Mouse (Mus musculus): ENCODE data around the gene Frat2.
"Not testable (repeated sequence)": the region's sequence is repeated elsewhere in the genome, so short reads cannot be mapped to it uniquely, and the experiment has no call there.

Frat2 gene

DNA sequence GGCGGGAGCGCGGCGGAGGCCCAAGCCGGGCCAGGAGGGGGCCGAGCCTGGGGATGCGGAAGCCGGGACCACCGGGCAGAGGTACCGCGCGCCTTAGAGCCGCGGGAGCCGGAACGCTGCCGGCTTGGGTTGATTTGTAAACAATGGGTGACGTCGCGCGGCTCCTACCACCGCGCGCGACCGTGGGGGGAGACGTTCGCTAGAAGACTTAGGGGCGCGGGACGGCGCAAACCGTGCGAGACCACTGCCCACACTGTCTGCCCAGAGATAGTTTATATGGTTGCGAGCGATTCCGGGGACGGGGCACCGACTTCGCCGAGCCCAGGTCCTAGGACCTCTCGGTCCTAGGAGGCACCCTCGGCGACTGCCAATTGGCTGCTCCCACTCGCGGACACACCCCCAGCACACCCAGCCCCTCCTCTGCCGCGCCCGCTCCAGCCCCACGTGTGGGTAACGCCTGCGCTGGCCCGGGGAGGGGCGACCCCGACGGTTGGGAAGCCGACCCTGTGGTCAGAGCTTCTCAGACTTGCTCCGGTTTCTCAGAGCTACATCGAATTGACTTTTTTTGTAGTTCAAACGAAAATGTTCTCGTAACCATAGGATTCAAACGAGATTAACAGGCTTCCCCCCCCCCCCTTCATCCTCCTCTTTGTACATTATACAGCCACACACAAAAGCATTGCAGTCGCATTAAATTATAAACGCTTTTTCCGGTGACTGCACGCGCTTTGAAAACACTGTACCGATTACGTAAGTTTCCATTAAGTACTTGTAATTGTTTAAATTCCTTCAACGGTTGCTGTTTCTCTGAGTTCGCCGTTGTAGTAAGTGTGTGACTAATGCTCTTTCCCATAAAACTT, at the start of gene Frat2:
TSS of gene Frat2 (minus strand) at position 141 of the 860 bp plus-strand sequence.
- DNase-seq, result peak; percentile 86 to 87

DNA sequence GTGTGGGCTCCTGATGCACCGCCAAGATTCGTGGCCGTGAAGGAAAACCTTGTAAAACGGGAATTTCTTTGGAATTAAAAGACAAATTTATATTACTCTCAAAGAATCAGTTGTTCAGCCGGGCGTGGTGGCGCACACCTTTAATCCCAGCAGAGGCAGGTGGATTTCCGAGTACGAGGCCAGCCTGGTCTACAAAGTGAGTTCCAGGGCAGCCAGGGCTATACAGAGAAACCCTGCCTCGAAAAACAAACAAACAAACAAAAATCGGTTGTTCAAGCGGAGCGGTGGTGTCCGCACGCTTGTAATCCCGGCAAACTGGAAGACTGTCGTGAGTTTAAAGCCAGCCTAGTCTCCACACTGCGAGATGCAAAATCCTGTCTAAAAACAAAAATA, 48.4 kb upstream of the Frat2 start:
- DNase-seq, result no peak

DNA sequence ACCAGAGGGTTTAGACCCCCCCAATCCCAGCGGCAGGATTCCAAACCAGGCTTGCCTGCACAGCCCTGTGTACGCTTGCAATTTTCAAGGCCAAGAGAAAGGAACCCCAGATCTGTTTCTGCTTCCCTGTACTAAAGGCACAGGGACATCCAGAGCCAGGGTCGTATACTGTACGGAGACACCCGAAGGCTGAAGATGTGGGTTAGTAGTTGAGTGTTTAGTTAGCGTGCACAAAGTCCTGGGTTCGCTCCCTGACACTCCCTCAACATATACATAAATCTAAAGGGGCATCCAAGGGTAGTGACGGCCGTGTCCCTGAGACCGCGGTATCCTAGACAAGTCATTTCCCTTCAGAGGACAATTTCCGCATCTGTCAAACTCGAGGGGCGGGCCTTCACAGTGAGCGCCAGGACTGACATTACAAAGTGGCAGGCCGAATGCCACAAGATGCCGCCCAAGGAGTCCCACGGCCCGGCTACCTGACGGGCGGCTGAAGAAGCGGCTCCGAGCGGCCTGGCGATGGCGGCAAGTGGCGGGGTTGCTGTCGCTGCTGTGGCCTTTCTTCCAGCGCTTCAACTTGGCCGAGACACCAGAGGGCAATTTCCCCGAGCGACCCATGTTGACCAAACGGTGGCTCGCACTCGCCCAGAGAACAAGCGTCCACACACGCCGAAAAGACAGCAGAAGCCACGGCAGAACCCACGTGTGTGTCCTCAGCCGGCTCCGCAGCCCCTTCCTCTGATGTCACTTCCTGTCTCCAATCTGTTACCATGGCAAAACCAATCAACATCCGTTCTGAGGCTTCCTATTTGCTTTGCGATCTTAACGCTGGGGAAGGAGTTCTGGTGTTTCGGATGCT, 47.8 kb upstream of the Frat2 start, which contains the start of gene Rrp12:
TSS of gene Rrp12 (minus strand) at position 714 of the 859 bp plus-strand sequence.
- peak; percentile 72 to 80 for DNase-seq

DNA sequence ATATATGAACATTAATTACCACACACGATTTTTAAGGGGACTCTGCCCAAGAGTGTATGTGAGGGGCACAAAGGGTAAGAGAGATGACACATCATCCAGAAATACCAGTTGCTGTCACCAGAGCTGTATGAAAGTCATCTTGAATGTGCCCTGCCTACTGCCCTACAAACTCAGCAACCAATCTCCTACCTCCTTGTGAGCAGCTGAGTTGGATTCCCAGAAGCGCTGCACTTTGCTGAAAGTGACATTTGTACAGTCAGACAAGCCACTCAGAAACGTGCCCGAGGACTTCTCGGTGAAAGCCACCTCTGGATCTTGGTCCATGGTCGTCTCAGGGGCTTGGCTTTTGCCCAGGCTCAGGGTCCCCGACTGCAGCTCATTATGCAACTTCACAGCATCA, 47.0 kb upstream of the Frat2 start:
- DNase-seq, result no peak

DNA sequence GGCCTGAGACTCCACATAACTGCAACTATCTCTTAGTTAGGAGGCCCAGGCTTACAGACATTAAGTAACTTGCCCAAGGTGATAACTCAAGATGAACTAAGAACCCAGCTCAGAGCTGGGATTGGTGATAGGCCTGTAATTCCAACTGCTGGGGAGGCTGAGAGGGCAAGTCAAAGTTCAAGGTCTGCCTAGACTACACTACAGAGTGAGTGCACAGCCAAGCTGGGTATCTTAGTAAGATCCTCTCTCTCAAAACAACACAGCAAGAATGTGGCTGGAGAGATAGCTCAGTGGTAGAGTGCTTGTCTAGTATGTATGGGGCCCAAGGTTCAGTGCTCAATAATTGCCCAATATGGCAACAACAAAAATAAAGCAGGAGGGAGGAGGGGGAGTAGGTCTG, 40.3 kb upstream of the Frat2 start:
- no peak for DNase-seq

DNA sequence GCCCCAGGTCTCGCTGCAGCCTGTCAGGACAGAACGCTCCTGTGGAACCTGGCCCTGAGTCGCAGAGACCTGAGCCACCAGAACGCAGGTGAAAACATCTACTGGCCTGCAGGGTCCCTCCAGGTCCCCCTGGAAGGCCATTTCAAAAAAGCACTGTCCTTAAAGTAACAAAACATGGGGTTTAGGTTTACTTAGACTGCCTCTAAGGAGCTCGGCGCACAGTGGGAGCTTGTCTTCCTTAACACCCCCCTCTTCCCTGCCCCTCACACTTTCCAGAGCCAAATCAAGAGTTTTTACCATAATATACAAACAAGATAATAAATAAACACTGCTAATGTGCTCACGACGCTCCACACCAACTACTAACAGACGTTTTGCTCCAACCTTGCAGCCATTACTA, 36.0 kb upstream of the Frat2 start:
- no peak for DNase-seq

DNA sequence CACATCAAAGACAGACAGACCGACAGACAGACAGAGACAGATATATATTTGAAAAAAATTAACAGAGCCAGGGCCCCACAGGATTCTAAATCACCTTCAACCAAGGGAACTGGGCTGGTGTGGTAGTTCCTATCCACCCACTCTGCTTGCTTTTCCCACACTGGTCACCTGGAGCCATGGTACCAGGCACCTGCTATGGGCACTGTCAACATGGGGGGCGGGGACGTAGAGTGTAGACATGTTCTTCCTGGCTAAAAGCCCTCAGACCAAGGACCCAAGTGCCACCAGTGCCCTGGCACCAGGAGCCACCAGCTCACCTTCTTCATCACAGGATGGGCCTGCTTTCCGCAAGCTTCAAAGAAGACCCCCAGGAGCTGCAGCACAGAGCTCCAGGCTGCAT, 33.9 kb upstream of the Frat2 start:
- no peak for DNase-seq

DNA sequence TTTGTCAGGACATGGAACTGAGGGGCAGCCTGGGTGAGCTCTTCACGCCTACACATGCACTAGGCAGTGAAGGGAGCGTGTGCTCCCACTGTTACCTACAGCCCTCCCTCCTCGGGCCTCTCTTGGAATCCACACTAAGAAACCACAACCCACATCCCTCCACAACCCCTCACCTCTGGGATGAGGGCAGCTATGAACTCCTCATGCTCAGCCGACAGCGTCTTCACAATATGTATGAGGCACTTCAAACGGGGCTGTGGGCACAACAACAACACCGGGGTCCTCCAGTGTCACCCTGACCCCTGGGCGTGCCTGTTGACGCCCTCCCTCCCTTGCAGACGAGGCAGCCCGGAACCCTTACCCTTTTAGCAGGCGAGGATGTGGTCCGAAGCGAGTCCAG, 26.4 kb upstream of the Frat2 start:
- DNase-seq, result no peak

DNA sequence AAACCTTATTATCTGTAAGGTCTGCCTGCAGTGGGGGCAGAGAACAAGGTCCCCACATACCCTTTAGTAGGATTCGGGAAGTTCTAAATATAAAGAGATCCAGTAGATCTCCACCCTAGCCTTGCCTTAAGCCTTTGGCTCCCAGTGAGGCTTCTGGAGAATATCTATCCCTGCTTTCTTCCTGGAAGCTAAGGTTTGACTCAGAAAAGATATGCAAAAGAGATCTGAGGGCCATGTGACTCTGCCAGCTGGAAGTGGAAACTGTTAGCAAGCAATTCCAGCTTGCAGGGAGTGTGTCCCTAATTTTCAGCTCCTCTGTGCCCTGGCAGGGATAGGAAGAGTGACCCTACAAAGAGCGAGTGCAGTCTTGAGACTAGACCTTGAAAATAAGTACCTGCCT, 24.4 kb upstream of the Frat2 start:
- no peak for DNase-seq

DNA sequence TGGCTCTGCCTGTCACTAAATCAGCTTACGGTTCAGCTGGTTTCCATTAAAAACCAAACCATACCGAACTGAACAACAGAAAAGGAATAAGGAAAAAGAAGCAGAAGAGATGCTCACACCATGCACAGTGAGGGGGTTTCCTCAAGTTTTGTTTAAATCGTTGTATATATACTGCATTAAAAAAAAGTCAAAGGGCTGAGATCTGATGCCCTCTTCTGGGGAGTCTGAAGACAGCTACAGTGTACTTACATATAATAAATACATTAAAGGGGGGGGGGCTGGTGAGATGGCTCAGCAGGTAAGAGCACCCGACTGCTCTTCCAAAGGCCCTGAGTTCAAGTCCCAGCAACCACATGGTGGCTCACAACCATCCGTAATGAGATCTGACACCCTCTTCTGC, 22.0 kb upstream of the Frat2 start:
- DNase-seq, result not testable (repeated sequence)

DNA sequence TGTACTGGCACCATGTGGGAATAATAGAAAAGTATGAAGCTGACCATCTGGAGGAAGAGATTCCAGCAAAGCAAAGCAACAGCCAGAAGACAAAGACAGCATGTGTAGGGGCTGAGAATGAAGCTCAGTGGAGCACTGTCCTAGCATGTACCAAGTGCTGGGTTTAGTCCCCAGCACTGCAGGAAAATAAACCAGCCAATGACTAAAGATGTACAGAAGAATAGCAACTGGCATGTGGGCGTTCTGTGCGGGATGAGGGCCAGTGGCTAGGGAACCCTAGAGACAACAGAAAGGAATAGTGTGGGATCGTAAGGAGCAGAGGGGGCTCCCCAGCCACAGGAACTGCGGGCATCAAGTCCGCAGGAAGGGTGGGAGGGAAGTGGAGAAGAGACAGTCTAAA, 21.4 kb upstream of the Frat2 start:
- no peak for DNase-seq

DNA sequence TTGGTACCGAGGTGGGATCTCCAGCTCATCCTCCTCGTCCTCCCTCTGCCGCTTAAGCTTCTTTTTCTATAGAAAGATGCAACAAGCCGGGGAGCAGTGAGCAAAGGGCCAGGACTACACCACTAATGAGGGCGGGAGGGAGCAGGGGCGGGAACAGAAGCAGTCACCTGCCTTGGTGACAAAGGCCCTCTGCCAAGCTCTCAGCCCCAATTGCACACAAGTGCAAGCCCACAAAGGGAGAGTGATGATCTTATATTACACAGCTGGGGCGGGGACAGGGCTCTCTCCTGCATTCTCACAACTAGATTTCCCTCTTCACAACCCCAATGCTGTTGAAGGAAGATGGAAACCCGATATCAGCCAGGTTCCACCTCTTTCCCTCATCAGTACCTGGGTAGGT, 18.8 kb upstream of the Frat2 start:
- DNase-seq, result no peak

DNA sequence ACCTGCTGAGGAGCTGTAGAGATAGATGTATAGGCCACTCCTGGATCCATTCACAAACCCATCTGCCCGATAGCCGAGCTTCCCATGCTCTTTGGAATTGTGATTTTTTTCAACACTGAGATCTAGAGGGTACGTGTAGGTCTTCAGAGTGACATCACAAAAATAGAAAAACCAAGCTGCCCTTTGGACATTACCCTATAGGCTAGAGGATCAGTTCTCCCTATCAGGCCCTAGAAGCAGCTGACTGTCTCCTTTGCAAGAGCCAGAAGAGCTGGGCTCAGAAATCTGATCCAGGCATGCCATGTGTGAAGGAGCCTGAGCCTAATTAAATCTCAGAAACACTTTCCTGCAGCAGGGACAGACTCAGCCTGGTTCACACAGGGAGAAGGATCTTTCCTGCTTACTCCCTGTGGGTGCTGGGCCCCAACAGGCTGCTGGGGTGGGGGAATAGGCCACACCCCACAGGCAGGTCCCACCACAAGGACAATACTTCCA, 9.9 kb upstream of the Frat2 start:
- no peak for DNase-seq

DNA sequence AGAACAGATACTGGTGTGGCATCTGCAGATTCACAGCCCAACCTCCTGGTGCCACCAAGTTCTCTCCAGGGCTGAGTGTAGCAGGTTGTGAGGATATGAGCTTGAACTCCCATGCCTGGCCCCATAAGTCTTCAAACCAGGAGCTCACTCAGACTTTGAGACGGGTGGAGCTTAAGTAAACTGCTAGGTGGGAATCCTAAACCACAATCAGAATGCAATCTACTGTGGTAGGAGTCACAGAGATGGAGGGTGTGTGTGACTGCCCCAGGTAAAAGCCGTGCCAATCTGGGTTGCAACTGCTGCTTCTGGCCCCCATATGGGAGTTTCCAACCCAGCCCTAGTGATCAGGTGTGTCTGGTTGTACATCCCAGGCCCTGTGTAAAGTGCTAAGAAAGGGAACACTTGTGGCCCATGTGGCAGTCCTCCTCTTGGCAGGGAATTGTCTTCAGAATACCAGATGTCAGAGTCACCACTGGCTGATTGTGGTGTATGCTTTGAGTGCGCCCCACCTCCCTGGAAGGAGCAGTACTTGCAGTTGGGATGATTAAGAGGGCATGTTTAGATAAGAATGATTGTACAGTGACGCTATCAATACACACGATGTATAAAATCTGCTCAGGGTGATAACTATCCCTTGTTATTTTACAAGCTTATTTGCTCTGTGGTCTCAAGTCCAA, 9.3 kb upstream of the Frat2 start:
- DNase-seq, result no peak

DNA sequence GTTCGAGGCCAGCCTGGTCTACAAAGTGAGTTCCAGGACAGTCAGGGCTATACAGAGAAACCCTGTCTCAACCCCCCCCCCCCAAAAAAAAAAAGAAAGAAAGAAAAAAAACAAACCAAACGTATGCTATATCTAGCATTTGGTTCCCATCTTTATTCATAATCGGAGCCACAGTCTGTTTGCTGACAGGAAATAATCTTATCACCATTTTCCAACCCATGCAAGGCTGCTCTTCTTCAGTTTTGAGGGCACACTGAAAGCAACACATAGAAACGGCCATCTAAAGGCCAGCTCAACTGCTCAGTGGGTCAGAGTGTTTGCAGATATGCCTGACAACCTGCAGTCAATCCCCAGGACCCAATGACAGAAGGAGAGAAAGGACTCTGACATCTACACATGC, 4.5 kb upstream of the Frat2 start:
- no peak for DNase-seq

DNA sequence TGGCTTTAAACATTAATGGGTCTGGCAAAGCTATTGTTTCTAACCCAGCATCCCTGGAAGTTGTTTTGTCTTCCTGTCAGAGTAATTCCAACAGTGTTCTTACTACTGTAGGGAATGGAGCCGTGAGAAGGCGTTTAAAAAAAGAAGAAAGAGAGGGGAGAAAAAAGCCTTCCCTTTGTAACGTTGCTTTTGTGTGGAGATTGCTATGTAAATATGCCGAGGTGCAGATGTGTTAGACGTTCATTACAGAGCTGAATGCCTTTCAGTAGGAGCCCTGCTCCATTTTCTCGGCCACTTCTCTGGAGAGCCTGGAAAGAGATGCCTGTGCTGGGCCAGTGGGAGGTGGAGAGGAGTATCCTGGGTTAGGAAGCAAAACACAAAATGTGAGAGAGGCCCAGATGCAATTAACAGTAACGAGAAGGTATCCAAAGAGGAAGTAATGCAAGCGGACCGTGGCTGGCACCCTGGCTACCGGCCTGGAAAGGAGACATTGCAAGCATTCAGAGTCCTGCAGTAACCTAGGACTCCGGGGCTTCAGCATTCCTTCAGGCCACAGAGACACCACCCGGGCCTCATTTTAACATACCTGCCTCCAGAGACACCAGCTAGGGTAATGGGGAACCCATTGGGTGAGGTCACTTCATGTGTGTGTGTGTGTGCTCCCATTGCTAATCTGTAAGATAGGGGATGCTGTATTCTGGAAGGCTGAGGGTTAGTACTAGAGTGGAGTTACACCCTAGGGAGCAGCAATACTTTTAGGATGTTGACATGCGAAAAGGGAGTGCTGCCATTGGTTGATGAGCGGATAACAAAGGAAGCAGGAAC, 3.0 kb upstream of the Frat2 start:
- no peak for DNase-seq

DNA sequence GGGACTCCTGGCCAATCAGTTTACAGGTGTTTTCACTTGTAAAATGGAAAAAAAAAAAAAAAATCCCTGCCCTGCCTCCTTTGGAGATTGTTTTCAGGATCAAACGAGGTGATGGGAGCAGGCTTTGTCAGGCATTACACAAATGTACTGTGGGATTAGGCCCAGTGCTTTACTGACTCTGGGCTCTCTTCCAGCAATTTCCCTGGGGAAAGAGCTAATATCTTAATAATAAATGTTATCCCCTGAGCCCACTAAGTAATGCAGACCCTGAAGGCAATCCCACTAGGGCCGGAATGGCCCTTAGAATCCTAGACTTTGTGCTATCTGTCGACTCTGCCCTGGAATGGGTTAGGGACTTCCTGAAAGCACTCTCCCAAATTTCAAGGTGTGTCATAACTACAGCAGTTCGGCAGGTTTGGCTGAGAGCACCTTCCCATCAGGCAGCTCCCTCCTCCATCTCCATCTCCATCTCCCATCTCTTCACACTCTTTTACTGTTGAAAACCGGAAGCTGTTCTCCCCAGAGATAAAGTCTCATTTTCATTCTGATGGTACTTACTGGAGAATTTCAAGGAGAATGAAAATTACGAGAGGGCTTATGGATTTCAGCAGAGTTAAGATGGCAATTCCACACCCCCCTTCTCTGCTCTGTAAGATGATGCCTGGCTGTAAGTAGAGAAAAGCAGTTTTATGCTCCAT, 2.2 kb upstream of the Frat2 start:
- DNase-seq, result no peak

DNA sequence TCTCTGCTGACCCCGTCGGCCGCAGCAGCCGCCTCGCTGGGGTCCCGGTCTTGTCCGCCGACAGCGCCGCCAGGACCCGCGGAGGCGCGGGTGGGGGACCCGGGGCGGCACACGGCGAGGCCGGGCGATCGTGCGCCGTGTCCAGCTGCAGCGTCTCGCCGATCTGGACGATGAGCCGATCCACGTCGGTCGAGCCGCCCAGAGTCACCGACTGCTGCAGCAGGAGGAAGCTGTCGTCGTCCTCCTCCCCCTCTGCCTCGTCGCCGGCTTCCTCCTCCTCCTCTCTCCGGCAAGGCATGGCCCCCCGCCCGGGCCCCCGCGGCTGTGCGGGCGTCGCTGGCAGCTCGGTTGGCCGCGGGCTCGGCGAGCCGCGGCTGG, 329 bp downstream of the Frat2 start:
- DNase-seq, result peak in 1 of 2 experiments; percentile 46

DNA sequence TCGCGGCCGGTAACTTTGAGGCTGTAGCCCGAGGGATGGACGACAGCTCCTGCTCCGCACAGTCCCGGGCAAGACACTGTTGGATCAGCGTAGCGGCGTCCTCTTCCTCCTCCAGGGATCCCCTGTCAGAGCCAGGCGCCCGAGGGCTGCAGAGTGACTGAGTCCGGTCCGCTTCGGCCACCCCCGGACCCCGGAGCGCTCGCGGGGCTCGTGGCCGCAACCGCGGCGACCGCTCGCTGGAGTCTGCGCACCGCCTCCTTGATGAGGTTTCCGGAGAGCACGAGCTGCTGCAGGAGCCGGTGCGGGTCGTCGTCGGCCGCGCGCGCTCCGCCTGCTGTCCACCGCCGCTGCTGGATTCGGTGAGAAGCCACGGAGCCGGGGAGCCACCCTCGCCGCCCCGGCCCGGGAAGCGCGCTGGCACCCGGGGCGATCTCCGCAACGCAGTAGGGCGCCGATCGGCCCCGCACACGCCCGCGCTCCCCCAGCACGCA, 796 bp downstream of the Frat2 start:
- peak; percentile 48 to 55 for DNase-seq

DNA sequence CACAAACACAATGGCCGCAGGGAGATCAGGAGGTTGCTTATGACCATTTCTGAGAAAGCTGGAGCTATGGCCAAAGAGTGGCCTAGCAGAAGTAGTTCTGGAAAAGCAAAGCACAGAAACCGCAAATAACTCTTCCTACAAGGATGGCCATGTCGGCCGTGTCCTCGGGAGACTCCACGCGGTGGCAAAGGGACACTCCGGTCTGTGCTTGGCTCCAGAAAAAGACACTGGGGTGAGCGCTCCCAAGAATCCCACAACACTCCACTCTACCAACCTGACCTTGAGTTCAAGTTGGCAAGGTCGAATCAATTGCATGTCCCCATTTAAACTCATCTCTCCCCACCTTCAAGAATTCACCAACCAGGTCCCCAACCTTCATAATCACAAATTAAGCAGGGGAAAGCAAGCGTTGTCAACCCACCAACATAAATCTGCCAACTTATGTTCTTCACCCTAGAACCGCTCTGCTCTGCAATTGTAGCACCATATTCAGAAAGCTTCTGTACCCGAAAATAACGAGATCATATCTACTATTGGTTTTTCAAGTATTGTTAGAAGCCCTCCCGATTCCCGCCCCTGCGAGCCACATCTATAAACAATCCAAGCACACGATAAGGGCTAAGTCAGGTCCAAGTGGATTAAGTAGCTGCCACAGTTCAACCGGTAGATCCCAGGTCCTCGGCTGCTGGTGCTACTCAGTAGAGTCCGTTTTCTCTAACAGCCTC, 1.4 kb downstream of the Frat2 start:
- DNase-seq, result peak; percentile 40 to 50

DNA sequence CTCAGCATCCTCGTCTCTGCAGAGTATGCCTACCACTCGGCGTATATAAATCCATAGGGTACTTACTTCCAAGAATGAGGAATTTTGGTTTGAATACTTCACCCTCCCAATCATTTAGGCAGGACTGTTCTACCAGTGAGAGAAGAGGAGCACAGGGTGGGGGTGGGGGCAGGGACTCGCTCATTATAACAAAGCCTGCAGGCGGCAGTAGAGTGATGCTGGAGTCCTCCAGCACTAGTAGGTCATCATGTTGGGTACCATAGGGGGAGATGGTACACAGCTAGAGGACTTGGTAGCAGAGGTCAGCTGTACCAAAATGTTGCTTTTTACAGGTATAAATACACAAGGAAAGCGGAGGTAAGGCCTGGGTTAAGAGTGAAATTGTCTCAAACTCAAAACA, 3.6 kb downstream of the Frat2 start:
- DNase-seq, result no peak
